Mouse (Mus musculus) spleen, postnatal 4 days (tissue): ENCODE measurements around the gene C2cd4a.
A peak's percentile ranks its signal among the peaks of the same experiment; 100 is the strongest.

Experiments
- DNase-seq, 2 experiments: peaks; one replicate each; pipeline ENCODE4 v3.0.0; 2022; ENCODE audit warnings: low spot score in 2 of 2

Gene C2cd4a

GRCm38 (mm10) chr9:67832046-67832605 lies at the start of gene C2cd4a:
Gene C2cd4a, minus strand, starts transcription at chr9:67832330.
- DNase-seq = no peak

GRCm38 (mm10) chr9:67878197-67878769 lies 46.2 kb upstream of the C2cd4a start:
- no peak for DNase-seq

- peak in 1 of 2 experiments; percentile 37 for DNase-seq
Observed at GRCm38 (mm10) chr9:67877081-67877718, 45.1 kb upstream of the C2cd4a start.

GRCm38 (mm10) chr9:67875337-67875736 lies 43.2 kb upstream of the C2cd4a start:
- peak in 1 of 2 experiments; percentile 39 for DNase-seq

GRCm38 (mm10) chr9:67874522-67875222 lies 42.5 kb upstream of the C2cd4a start:
- DNase-seq = no peak

GRCm38 (mm10) chr9:67869691-67870450 lies 37.7 kb upstream of the C2cd4a start:
- no peak for DNase-seq

- no peak for DNase-seq
Observed at GRCm38 (mm10) chr9:67867411-67867810, 35.3 kb upstream of the C2cd4a start.

GRCm38 (mm10) chr9:67865411-67865810 lies 33.3 kb upstream of the C2cd4a start:
- no peak for DNase-seq

GRCm38 (mm10) chr9:67864011-67864410 lies 31.9 kb upstream of the C2cd4a start:
- no peak for DNase-seq

- DNase-seq = no peak
Observed at GRCm38 (mm10) chr9:67863332-67863731, 31.2 kb upstream of the C2cd4a start.

- DNase-seq = no peak
Observed at GRCm38 (mm10) chr9:67860273-67860672, 28.1 kb upstream of the C2cd4a start.

- no peak for DNase-seq
Observed at GRCm38 (mm10) chr9:67851150-67851549, 19.0 kb upstream of the C2cd4a start.

- no peak for DNase-seq
Observed at GRCm38 (mm10) chr9:67849846-67850245, 17.7 kb upstream of the C2cd4a start.

GRCm38 (mm10) chr9:67849397-67849796 lies 17.3 kb upstream of the C2cd4a start:
- DNase-seq = no peak

- DNase-seq = no peak
Observed at GRCm38 (mm10) chr9:67847606-67848005, 15.5 kb upstream of the C2cd4a start.

GRCm38 (mm10) chr9:67846089-67846488 lies 14.0 kb upstream of the C2cd4a start:
- no peak for DNase-seq

GRCm38 (mm10) chr9:67845648-67846047 lies 13.5 kb upstream of the C2cd4a start:
- no peak for DNase-seq

GRCm38 (mm10) chr9:67845012-67845411 lies 12.9 kb upstream of the C2cd4a start:
- DNase-seq = no peak

GRCm38 (mm10) chr9:67842797-67843196 lies 10.7 kb upstream of the C2cd4a start:
- DNase-seq = no peak

- DNase-seq = peak; percentile 78 to 89
Observed at GRCm38 (mm10) chr9:67839981-67840859, 8.1 kb upstream of the C2cd4a start, which contains the start of gene Vps13c. Gene Vps13c, plus strand, starts transcription at chr9:67840396.

GRCm38 (mm10) chr9:67837311-67837710 lies 5.2 kb upstream of the C2cd4a start:
- DNase-seq = no peak
